Mouse (Mus musculus) neural tube, embryonic 14.5 days (tissue): Measurements from ENCODE around the gene Grik4. TPM values are rescaled to one million over a fixed set of nuclear protein-coding genes. Genes with fewer than 3 reads are reported as not detected.

Experiments used
- ATAC-seq: fragments of 200-750 bp; cut with Nextera tagmentation; 2 replicates; pipeline ENCODE4 v1.8.0; 2017; ENCODE audit warnings: low read depth, mild to moderate bottlenecking, moderate TSS enrichment, moderate library complexity
- H3K27ac ChIP-seq: fragments of 300-500 bp; sonication (generic); 2 replicates; pipeline ENCODE4 v1.5.1; 2014; ENCODE audit warnings: low read depth, mild to moderate bottlenecking, control low read depth, low read length, moderate library complexity, mixed read lengths
- H3K27me3 ChIP-seq: fragments of 300-500 bp; sonication (generic); 2 replicates; pipeline ENCODE4 v1.6.1; 2014; ENCODE audit warnings: low read length; ENCODE audit not compliant: control insufficient read depth, insufficient read depth
- H3K36me3 ChIP-seq: fragments of 300-500 bp; sonication (generic); 2 replicates; pipeline ENCODE4 v1.6.1; 2014; ENCODE audit warnings: low read length, mixed read lengths; ENCODE audit not compliant: control insufficient read depth, insufficient read depth
- H3K4me1 ChIP-seq: fragments of 300-500 bp; sonication (generic); 2 replicates; pipeline ENCODE4 v1.6.1; 2014; ENCODE audit warnings: low read length; ENCODE audit not compliant: control insufficient read depth, insufficient read depth
- H3K4me2 ChIP-seq: fragments of 300-500 bp; sonication (generic); 2 replicates; pipeline ENCODE4 v1.6.1; 2014; ENCODE audit warnings: mild to moderate bottlenecking, low read depth, low read length, control low read depth
- H3K4me3 ChIP-seq: fragments of 300-500 bp; sonication (generic); 2 replicates; pipeline ENCODE4 v1.5.1; 2014; ENCODE audit warnings: low read depth, low read length, control low read depth, mixed read lengths
- H3K9ac ChIP-seq: fragments of 300-500 bp; sonication (generic); replicated peaks from 2 replicates; pipeline ENCODE4 v1.6.1; 2014; ENCODE audit warnings: low read depth, mild to moderate bottlenecking, control low read depth, low read length, mixed read lengths
- H3K9me3 ChIP-seq: fragments of 300-500 bp; sonication (generic); 2 replicates; pipeline ENCODE4 v1.6.1; 2016; ENCODE audit warnings: low read length; ENCODE audit not compliant: control insufficient read depth
- WGBS: fragments of 180-500 bp; shearing (Covaris S2); extraction: QIAGEN DNeasy Blood & Tissue Kit; methylation state at CpG from one replicate; pipeline ENCODE4 v1.1.7; 2014; 5-methylcytosine and 5-hydroxymethylcytosine counted together
- polyA plus RNA-seq: library from polyadenylated mRNA; unstranded; fragments of >200 nt; fragmentation: Nextera tagmentation; extraction: Ambion mirVana; gene quantifications from 2 replicates; pipeline ENCODE4 v1.2.1, GENCODE M21; 2014

Gene Grik4
- polyA plus RNA-seq, 1 experiment from 2014 or later = 5.6 TPM

DNA sequence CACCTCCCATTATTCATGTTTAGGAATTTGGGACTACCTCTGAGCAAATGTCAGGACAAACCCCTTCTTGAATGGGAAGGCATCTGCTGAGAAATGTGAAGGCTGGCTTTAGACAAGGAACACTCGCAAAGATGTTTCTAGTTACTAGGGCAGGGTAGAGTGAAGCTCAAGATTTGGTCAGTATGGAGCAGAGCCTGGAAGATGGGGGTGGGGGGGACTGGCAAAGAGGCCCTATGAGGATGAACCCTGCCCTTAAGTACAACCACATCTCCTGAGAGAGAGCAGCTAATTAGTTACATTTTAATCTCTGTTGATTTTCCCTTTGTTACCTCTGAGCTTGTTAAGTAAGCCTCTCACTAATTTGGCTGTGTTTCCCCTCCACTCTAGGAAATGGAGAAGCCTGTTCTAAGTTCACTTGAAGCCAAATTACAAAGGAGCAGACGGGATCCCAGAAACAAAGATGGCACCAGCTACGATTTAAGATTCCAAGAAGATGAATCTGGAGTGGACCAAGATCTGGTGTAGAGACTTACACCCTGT is 439.3 kb downstream of the Grik4 start:
- WGBS = 86% methylated on average over 3 of the region's 3 CpGs
- ATAC-seq = no peak
- Histone ChIP-seq H3K9ac (no peak overlapping the region), H3K4me1 (0 out of 2 replicates have a peak, but pooled peaks cover 2% of the 10 kb centered on the region), H3K9me3 (no peaks in the 10 kb centered on the region), H3K4me2 (no peak overlapping the region), H3K27ac (no peak overlapping the region), H3K36me3 (no peaks in the 10 kb centered on the region), H3K27me3 (no peaks in the 10 kb centered on the region), H3K4me3 (no peak overlapping the region)

- Histone ChIP-seq H3K9me3 (no peaks in the 10 kb centered on the region), H3K27ac (no peak overlapping the region), H3K27me3 (no peaks in the 10 kb centered on the region), H3K4me1 (0 out of 2 replicates have a peak, but pooled peaks cover 2% of the 10 kb centered on the region), H3K9ac (no peak overlapping the region), H3K4me2 (no peak overlapping the region), H3K36me3 (no peaks in the 10 kb centered on the region), H3K4me3 (no peak overlapping the region)
- WGBS = 71% methylated on average over 11 of the region's 11 CpGs
- no peak for ATAC-seq
Measured at GRCm38 (mm10) chr9:42504559-42504958, 439.7 kb downstream of the Grik4 start.

GRCm38 (mm10) chr9:42503709-42504108 is 440.6 kb downstream of the Grik4 start:
- Histone ChIP-seq H3K36me3 (no peaks in the 10 kb centered on the region), H3K9ac (no peak overlapping the region), H3K4me1 (0 out of 2 replicates have a peak, but pooled peaks cover 2% of the 10 kb centered on the region), H3K4me2 (no peak overlapping the region), H3K27me3 (no peaks in the 10 kb centered on the region), H3K9me3 (no peaks in the 10 kb centered on the region), H3K4me3 (no peak overlapping the region), H3K27ac (no peak overlapping the region)
- ATAC-seq = no peak
- 88% methylated on average over 4 of the region's 4 CpGs for WGBS

GRCm38 (mm10) chr9:42496296-42496695 is 448.0 kb downstream of the Grik4 start:
- H3K9me3 ChIP-seq = no peaks in the 10 kb centered on the region
- ATAC-seq = no peak

DNA sequence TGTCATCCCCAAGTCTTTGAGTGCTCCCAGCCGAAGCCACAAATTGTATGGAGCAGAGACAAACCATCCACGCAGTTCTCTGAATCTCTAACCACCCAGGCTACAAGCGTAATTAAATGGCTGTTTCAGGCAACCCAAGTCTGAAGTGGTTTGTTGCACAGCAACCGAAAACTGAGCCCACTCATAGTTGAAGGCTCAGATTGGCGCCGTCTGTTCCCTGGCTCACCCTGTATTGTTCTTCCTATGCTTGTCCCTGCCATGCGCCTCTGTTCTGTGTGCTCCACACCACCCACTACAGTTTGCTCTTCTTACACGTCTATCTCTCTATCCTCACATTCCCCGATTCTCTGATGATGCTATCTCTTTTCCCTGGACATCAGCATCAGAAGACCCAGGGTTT is 452.5 kb downstream of the Grik4 start:
- Histone ChIP-seq H3K4me1 (no peaks in the 10 kb centered on the region), H3K27ac (no peak overlapping the region), H3K9ac (no peak overlapping the region), H3K4me2 (no peak overlapping the region), H3K9me3 (no peaks in the 10 kb centered on the region), H3K36me3 (no peaks in the 10 kb centered on the region), H3K27me3 (no peaks in the 10 kb centered on the region), H3K4me3 (no peak overlapping the region)
- no peak for ATAC-seq
- 76% methylated on average over 9 of the region's 9 CpGs for WGBS

More at GRCm38 (mm10) chr9:42496296-42496695, 448.0 kb downstream of the Grik4 start:
- Histone ChIP-seq H3K4me3 (no peak overlapping the region), H3K4me2 (no peak overlapping the region), H3K4me1 (no peaks in the 10 kb centered on the region), H3K9ac (no peak overlapping the region), H3K27ac (no peak overlapping the region), H3K27me3 (no peaks in the 10 kb centered on the region), H3K36me3 (no peaks in the 10 kb centered on the region)
- WGBS = 86% methylated on average over 2 of the region's 2 CpGs

DNA sequence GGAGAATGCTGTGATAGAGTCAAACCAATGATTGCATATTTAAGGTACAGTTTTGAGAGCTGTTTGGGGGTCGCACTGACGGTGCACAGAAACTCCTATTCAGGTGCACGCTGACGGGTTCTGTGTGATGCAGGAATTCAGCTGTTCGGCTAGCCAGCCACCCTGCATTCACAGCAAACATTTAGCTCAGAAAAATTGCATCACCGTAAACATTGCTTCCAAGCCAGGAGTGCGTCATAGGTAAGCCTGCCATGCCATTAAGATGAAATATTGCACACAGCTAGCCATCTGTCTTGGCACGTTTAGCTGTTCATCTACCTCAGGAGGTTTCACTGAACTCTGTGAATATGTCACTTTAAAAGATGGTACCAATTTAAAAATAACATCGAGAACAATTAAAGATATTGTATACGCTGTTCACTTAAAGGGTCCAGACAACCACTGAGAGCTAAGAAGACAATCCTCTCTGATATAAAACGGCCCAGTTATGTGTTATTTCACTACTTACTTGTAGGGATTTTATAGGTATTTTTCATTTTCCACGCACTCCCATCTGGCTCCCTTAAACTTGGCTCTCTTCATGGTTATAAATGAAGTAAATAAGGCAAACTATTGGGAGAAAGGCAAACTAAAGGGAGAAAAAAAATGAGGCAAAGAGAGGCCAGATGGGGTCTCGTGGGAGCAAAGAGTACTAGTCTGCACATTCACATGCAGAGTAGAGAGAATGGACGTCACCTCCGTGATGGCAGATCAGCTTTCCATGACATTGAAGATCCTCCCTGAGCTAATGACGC is 453.5 kb downstream of the Grik4 start:
- 62% methylated on average over 16 of the region's 16 CpGs for WGBS

DNA sequence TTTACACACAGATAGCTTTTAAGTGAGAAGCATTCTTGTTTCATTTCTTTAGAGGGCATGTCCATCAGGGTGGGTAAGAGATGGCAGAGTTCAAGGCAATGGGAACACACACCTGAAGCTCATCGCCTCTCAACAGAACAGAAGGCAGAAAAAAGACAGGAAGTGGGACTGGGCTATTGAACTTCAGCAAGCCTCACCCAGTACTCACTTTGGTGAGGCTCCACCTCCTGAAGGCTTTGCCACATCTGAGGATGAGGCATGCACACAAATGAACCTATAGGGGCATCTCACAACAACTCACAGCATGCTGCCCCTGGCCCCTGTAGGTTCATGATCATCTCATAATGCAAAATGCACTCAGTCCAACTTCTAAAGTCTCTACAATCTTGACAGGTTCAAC is 456.2 kb downstream of the Grik4 start:
- Histone ChIP-seq H3K4me2 (no peak overlapping the region), H3K4me3 (no peak overlapping the region), H3K36me3 (no peaks in the 10 kb centered on the region), H3K27me3 (no peaks in the 10 kb centered on the region), H3K9me3 (no peaks in the 10 kb centered on the region), H3K4me1 (no peaks in the 10 kb centered on the region), H3K9ac (no peak overlapping the region), H3K27ac (no peak overlapping the region)
- 96% methylated on average over 1 of the region's 1 CpGs for WGBS
- no peak for ATAC-seq

More for the DNA sequence above, 453.5 kb downstream of the Grik4 start:
- Histone ChIP-seq H3K4me1 (no peaks in the 10 kb centered on the region), H3K36me3 (no peaks in the 10 kb centered on the region), H3K27ac (no peak overlapping the region), H3K27me3 (no peaks in the 10 kb centered on the region), H3K9me3 (no peaks in the 10 kb centered on the region), H3K9ac (no peak overlapping the region), H3K4me3 (no peak overlapping the region), H3K4me2 (no peak overlapping the region)
- ATAC-seq = no peak

GRCm38 (mm10) chr9:42486913-42487312 is 457.4 kb downstream of the Grik4 start:
- no peaks in the 10 kb centered on the region for H3K4me1 ChIP-seq
- no peak for ATAC-seq
- H3K4me2 ChIP-seq = no peak overlapping the region
- no peaks in the 10 kb centered on the region for H3K27me3 ChIP-seq
- no peaks in the 10 kb centered on the region for H3K9me3 ChIP-seq
- no peak overlapping the region for H3K4me3 ChIP-seq
- no peak overlapping the region for H3K9ac ChIP-seq
- no peaks in the 10 kb centered on the region for H3K36me3 ChIP-seq
- no peak overlapping the region for H3K27ac ChIP-seq
- 77% methylated on average over 4 of the region's 4 CpGs for WGBS

- no peaks in the 10 kb centered on the region for H3K36me3 ChIP-seq
- ATAC-seq = no peak
- no peak overlapping the region for H3K4me2 ChIP-seq
- no peaks in the 10 kb centered on the region for H3K9me3 ChIP-seq
- H3K4me1 ChIP-seq = no peaks in the 10 kb centered on the region
- H3K27me3 ChIP-seq = no peaks in the 10 kb centered on the region
- H3K27ac ChIP-seq = no peak overlapping the region
- H3K4me3 ChIP-seq = no peak overlapping the region
- H3K9ac ChIP-seq = no peak overlapping the region
- WGBS = 98% methylated on average over 1 of the region's 1 CpGs
Measured at GRCm38 (mm10) chr9:42484667-42485066, 459.6 kb downstream of the Grik4 start.
